Mouse (Mus musculus) neural tube, embryonic 11.5 days (tissue): ENCODE data around the gene 4922502D21Rik. TPM values are rescaled to one million over a fixed set of nuclear protein-coding genes. Genes with fewer than 3 reads are reported as not detected.

Experiments
- ATAC-seq: fragments of 200-750 bp; cut with Nextera tagmentation; 2 replicates; pipeline ENCODE4 v1.8.0; 2017; ENCODE audit warnings: moderate number of reproducible peaks, mild to moderate bottlenecking, moderate TSS enrichment, moderate library complexity; ENCODE audit not compliant: insufficient read depth, low FRiP score, low TSS enrichment
- DNase-seq: peaks from one replicate; pipeline ENCODE4 v3.0.0-alpha.2; 2015; ENCODE audit warnings: low spot score
- H3K27ac ChIP-seq: fragments of 300-500 bp; sonication (generic); 2 replicates; pipeline ENCODE4 v1.5.1; 2014; ENCODE audit warnings: low read depth, mild to moderate bottlenecking, low read length
- H3K27me3 ChIP-seq: fragments of 300-500 bp; sonication (generic); 2 replicates; pipeline ENCODE4 v1.6.1; 2014; ENCODE audit warnings: mild to moderate bottlenecking, low read length, mixed read lengths; ENCODE audit not compliant: control insufficient read depth, insufficient read depth
- H3K36me3 ChIP-seq: fragments of 300-500 bp; sonication (generic); 2 replicates; pipeline ENCODE4 v1.6.1; 2014; ENCODE audit warnings: mild to moderate bottlenecking, low read length, moderate library complexity, mixed read lengths; ENCODE audit not compliant: control insufficient read depth, insufficient read depth
- H3K4me1 ChIP-seq: fragments of 300-500 bp; sonication (generic); 2 replicates; pipeline ENCODE4 v1.6.1; 2014; ENCODE audit warnings: low read length, mixed read lengths; ENCODE audit not compliant: control insufficient read depth, insufficient read depth
- H3K4me2 ChIP-seq: fragments of 300-500 bp; sonication (generic); 2 replicates; pipeline ENCODE4 v1.6.1; 2014; ENCODE audit warnings: low read depth, mild to moderate bottlenecking, moderate library complexity
- H3K4me3 ChIP-seq: fragments of 300-500 bp; sonication (generic); 2 replicates; pipeline ENCODE4 v1.5.1; 2014; ENCODE audit warnings: low read depth, low read length
- H3K9ac ChIP-seq: fragments of 300-500 bp; sonication (generic); 2 replicates; pipeline ENCODE4 v1.6.1; 2014; ENCODE audit warnings: mild to moderate bottlenecking, low read length
- H3K9me3 ChIP-seq: fragments of 300-500 bp; sonication (generic); 2 replicates; pipeline ENCODE4 v1.6.1; 2016; ENCODE audit warnings: low read length; ENCODE audit not compliant: control insufficient read depth
- WGBS: fragments of 180-500 bp; shearing (Covaris S2); extraction: QIAGEN DNeasy Blood & Tissue Kit; methylation state at CpG from one replicate; pipeline ENCODE4 v1.1.7; 2014; 5-methylcytosine and 5-hydroxymethylcytosine counted together
- polyA plus RNA-seq: library from polyadenylated mRNA; unstranded; fragments of >200 nt; fragmentation: Nextera tagmentation; extraction: Ambion mirVana; gene quantifications from 2 replicates; pipeline ENCODE4 v1.2.1, GENCODE M21; 2014

The 4922502D21Rik gene
- polyA plus RNA-seq = not detected in 2 replicates

- no peaks in the 10 kb centered on the region for H3K27me3 ChIP-seq
- H3K4me2 ChIP-seq = no peak within 1 kb of the TSS
- no peaks in the 10 kb centered on the region for H3K9me3 ChIP-seq
- no peak within 1 kb of the TSS for H3K4me3 ChIP-seq
- WGBS = 69% methylated on average over 11 of the region's 11 CpGs
- no peaks in the 10 kb centered on the region for H3K36me3 ChIP-seq
- no peak within 1 kb of the TSS for H3K9ac ChIP-seq
- no peak within 1 kb of the TSS for H3K27ac ChIP-seq
- ATAC-seq (no peak), DNase-seq (no peak)
- no peaks in the 10 kb centered on the region for H3K4me1 ChIP-seq
Measured at GRCm38 (mm10) chr6:129331610-129332009, at the start of gene 4922502D21Rik. 4922502D21Rik (minus strand) TSS chr6:129331796.

GRCm38 (mm10) chr6:129380454-129380853 is 48.9 kb upstream of the 4922502D21Rik start:
- Histone ChIP-seq H3K4me2 (no peak overlapping the region), H3K36me3 (no peaks in the 10 kb centered on the region), H3K4me3 (no peak overlapping the region), H3K27ac (no peak overlapping the region), H3K27me3 (no peaks in the 10 kb centered on the region), H3K9ac (no peak overlapping the region), H3K9me3 (no peaks in the 10 kb centered on the region), H3K4me1 (no peaks in the 10 kb centered on the region)
- 63% methylated on average over 4 of the region's 4 CpGs for WGBS
- DNase-seq = no peak
- no peak for ATAC-seq

- Histone ChIP-seq H3K4me3 (no peak overlapping the region), H3K4me2 (no peak overlapping the region), H3K27me3 (no peaks in the 10 kb centered on the region), H3K36me3 (no peaks in the 10 kb centered on the region), H3K4me1 (no peaks in the 10 kb centered on the region), H3K9ac (no peak overlapping the region), H3K27ac (no peak overlapping the region), H3K9me3 (no peaks in the 10 kb centered on the region)
- DNase-seq (no peak), ATAC-seq (no peak)
- WGBS = 89% methylated on average over 2 of the region's 2 CpGs
Measured at GRCm38 (mm10) chr6:129374937-129375471, 43.4 kb upstream of the 4922502D21Rik start.

- Histone ChIP-seq H3K4me2 (no peak overlapping the region), H3K9ac (no peak overlapping the region), H3K4me1 (no peaks in the 10 kb centered on the region), H3K36me3 (no peaks in the 10 kb centered on the region), H3K27me3 (no peaks in the 10 kb centered on the region), H3K4me3 (no peak overlapping the region), H3K9me3 (no peaks in the 10 kb centered on the region), H3K27ac (no peak overlapping the region)
- WGBS = 77% methylated on average over 7 of the region's 7 CpGs
- ATAC-seq (no peak), DNase-seq (no peak)
Measured at GRCm38 (mm10) chr6:129369374-129370132, 38.0 kb upstream of the 4922502D21Rik start.

DNA sequence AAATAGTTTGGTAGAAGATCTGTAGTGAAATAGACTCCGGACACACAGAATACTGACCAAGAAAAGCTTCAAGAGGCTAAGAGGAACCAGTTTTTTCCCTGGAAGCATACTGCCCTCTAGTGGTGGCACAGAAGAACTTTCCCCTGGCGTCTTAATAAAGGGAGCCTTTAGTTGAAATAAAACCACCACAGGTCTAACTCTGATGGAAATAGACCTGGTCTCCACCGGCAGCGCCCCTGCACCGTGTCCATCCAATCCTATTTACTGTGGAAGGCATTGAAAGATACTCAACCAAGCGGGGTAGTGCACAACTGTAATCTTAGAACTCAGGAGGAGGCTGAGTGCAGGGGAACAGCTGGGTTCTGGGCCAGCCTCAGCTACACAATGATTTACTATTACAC is 34.4 kb upstream of the 4922502D21Rik start:
- ATAC-seq (peak; percentile 56; the same call in 1 of the 2 replicates), DNase-seq (peak; percentile 40)
- H3K4me2 ChIP-seq = no peak overlapping the region
- no peak overlapping the region for H3K9ac ChIP-seq
- H3K36me3 ChIP-seq = no peaks in the 10 kb centered on the region
- H3K9me3 ChIP-seq = no peaks in the 10 kb centered on the region
- 23% methylated on average over 6 of the region's 6 CpGs for WGBS
- no peaks in the 10 kb centered on the region for H3K4me1 ChIP-seq
- H3K27me3 ChIP-seq = no peaks in the 10 kb centered on the region
- no peak overlapping the region for H3K27ac ChIP-seq
- no peak overlapping the region for H3K4me3 ChIP-seq

DNA sequence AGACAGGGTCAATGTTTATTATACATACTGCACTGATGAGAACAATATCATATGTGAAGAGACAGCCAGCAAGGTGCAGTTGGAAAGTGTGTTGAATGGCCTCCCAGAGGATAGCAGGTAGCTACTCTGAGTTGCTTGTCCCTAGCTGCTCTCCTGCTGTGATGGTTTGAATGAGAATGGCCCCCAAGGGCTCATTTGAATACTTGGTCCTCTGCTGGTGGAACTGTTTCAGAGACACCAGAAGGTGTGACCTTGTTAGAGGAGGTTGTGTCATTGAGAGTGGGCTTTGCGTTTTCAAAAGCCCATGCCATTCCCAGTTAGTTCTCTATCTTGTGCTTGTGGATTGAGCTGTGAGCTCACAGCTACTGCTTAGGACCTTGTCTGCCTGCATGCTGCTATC is 32.3 kb upstream of the 4922502D21Rik start:
- H3K9ac ChIP-seq = no peak overlapping the region
- no peak overlapping the region for H3K27ac ChIP-seq
- no peaks in the 10 kb centered on the region for H3K4me1 ChIP-seq
- H3K36me3 ChIP-seq = no peaks in the 10 kb centered on the region
- H3K9me3 ChIP-seq = no peaks in the 10 kb centered on the region
- DNase-seq (no peak), ATAC-seq (no peak)
- H3K4me2 ChIP-seq = no peak overlapping the region
- no peak overlapping the region for H3K4me3 ChIP-seq
- WGBS = 17% methylated on average over 1 of the region's 1 CpGs
- no peaks in the 10 kb centered on the region for H3K27me3 ChIP-seq

DNA sequence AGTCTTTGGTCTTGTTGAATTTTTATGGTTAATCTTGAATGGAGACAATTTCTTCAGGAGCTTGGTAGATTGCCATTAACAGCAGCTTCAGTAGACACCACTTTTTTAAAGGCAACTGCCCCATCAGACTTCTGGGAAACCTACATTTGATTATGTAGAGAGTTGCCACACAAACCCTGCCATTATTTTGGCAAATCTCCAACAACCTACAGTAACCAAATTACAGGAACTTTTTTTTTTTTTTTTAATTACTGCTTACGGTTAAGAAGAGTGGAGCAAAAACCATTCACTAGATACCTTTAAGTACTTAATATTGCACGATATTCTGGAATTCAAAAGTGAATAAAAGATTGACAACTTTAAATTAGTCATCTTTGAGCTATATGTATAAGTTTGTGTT is 27.9 kb upstream of the 4922502D21Rik start:
- H3K27me3 ChIP-seq = no peaks in the 10 kb centered on the region
- H3K36me3 ChIP-seq = no peaks in the 10 kb centered on the region
- no peak overlapping the region for H3K9ac ChIP-seq
- no peaks in the 10 kb centered on the region for H3K4me1 ChIP-seq
- H3K9me3 ChIP-seq = no peaks in the 10 kb centered on the region
- no peak for ATAC-seq
- WGBS = 96% methylated on average over 2 of the region's 2 CpGs
- H3K4me3 ChIP-seq = no peak overlapping the region
- DNase-seq = no peak
- H3K4me2 ChIP-seq = no peak overlapping the region
- no peak overlapping the region for H3K27ac ChIP-seq

DNA sequence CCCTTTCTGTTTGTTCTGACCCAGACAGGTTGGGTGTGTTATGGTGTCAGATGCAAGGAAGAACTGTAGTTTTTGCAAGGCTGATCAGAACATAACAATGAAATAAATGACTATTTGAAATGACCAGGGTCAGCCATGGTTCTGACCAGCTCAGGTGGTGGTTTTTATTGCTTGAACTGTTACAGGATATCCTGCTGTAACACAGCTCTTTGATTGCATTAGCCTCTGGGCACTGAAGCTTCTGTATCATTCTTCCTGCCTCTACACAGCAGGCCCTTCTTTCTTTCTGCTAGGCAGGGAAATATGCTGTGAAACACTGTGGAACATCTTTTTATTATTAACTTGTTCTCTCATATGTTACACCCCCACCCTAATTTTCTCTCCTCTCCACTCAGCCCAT is 24.8 kb upstream of the 4922502D21Rik start:
- H3K4me1 ChIP-seq = no peaks in the 10 kb centered on the region
- no peak overlapping the region for H3K4me2 ChIP-seq
- no peaks in the 10 kb centered on the region for H3K9me3 ChIP-seq
- DNase-seq = no peak
- H3K27me3 ChIP-seq = no peaks in the 10 kb centered on the region
- H3K9ac ChIP-seq = no peak overlapping the region
- H3K27ac ChIP-seq = no peak overlapping the region
- ATAC-seq = no peak
- H3K4me3 ChIP-seq = no peak overlapping the region
- no peaks in the 10 kb centered on the region for H3K36me3 ChIP-seq

GRCm38 (mm10) chr6:129355774-129356173 is 24.2 kb upstream of the 4922502D21Rik start:
- DNase-seq = no peak
- no peaks in the 10 kb centered on the region for H3K4me1 ChIP-seq
- ATAC-seq = no peak
- no peak overlapping the region for H3K4me2 ChIP-seq
- 94% methylated on average over 2 of the region's 2 CpGs for WGBS
- no peaks in the 10 kb centered on the region for H3K27me3 ChIP-seq
- no peaks in the 10 kb centered on the region for H3K9me3 ChIP-seq
- no peak overlapping the region for H3K9ac ChIP-seq
- H3K27ac ChIP-seq = no peak overlapping the region
- no peak overlapping the region for H3K4me3 ChIP-seq
- H3K36me3 ChIP-seq = no peaks in the 10 kb centered on the region
